Mouse (Mus musculus) kidney, embryonic 16.5 days (tissue): ENCODE results near the gene Gm17087. TPM values are rescaled to one million over a fixed set of nuclear protein-coding genes. Genes with fewer than 3 reads are reported as not detected.

Source experiments
- ATAC-seq: fragments of 200-750 bp; cut with Nextera tagmentation; 2 replicates; pipeline ENCODE4 v1.8.0; 2017; ENCODE audit warnings: moderate TSS enrichment; ENCODE audit not compliant: low FRiP score, low TSS enrichment
- H3K27ac ChIP-seq: fragments of 300-500 bp; sonication (generic); 2 replicates; pipeline ENCODE4 v1.5.1; 2014; ENCODE audit warnings: low read length
- H3K27me3 ChIP-seq: fragments of 300-500 bp; sonication (generic); 2 replicates; pipeline ENCODE4 v1.6.1; 2014; ENCODE audit warnings: low read length, control low read depth, mixed read lengths; ENCODE audit not compliant: insufficient read depth
- H3K36me3 ChIP-seq: fragments of 300-500 bp; sonication (generic); 2 replicates; pipeline ENCODE4 v1.6.1; 2014; ENCODE audit warnings: low read length, control low read depth, mixed read lengths; ENCODE audit not compliant: insufficient read depth
- H3K4me1 ChIP-seq: fragments of 300-500 bp; sonication (generic); 2 replicates; pipeline ENCODE4 v1.6.1; 2014; ENCODE audit warnings: low read length, control low read depth, mixed read lengths; ENCODE audit not compliant: insufficient read depth
- H3K4me2 ChIP-seq: fragments of 300-500 bp; sonication (generic); replicated peaks from 2 replicates; pipeline ENCODE4 v1.6.1; 2014; ENCODE audit warnings: low read depth, low read length
- H3K4me3 ChIP-seq: fragments of 300-500 bp; sonication (generic); 2 replicates; pipeline ENCODE4 v1.5.1; 2014; ENCODE audit warnings: mild to moderate bottlenecking, low read length
- H3K9ac ChIP-seq: fragments of 300-500 bp; sonication (generic); replicated peaks from 2 replicates; pipeline ENCODE4 v1.6.1; 2014; ENCODE audit warnings: low read length
- H3K9me3 ChIP-seq: fragments of 300-500 bp; sonication (generic); 2 replicates; pipeline ENCODE4 v1.6.1; 2016; ENCODE audit warnings: low read length, control low read depth
- WGBS: fragments of 180-500 bp; shearing (Covaris S2); extraction: QIAGEN DNeasy Blood & Tissue Kit; methylation state at CpG from one replicate; pipeline ENCODE4 v1.1.7; 2014; 5-methylcytosine and 5-hydroxymethylcytosine counted together
- polyA plus RNA-seq: library from polyadenylated mRNA; unstranded; fragments of >200 nt; fragmentation: Nextera tagmentation; extraction: Ambion mirVana; gene quantifications from 2 replicates; pipeline ENCODE4 v1.2.1, GENCODE M21; 2015

Gm17087 gene
- polyA plus RNA-seq, 1 experiment from 2014 or later: not detected

GRCm38 (mm10) chr17:8551641-8552040 lies 15.1 kb downstream of the Gm17087 start:
- H3K4me3 ChIP-seq: no peak overlapping the region
- no peak overlapping the region for H3K27ac ChIP-seq
- 68% methylated on average over 3 of the region's 3 CpGs for WGBS
- H3K27me3 ChIP-seq: no peaks in the 10 kb centered on the region
- H3K4me1 ChIP-seq: no peaks in the 10 kb centered on the region
- no peaks in the 10 kb centered on the region for H3K9me3 ChIP-seq
- ATAC-seq: no peak
- no peak overlapping the region for H3K9ac ChIP-seq
- no peak overlapping the region for H3K4me2 ChIP-seq
- no peaks in the 10 kb centered on the region for H3K36me3 ChIP-seq

GRCm38 (mm10) chr17:8548733-8549132 lies 18.0 kb downstream of the Gm17087 start:
- Histone ChIP-seq H3K9me3 (no peaks in the 10 kb centered on the region), H3K4me1 (no peaks in the 10 kb centered on the region), H3K9ac (no peak overlapping the region), H3K27ac (no peak overlapping the region), H3K4me2 (no peak overlapping the region), H3K27me3 (no peaks in the 10 kb centered on the region), H3K36me3 (no peaks in the 10 kb centered on the region), H3K4me3 (no peak overlapping the region)
- 89% methylated on average over 4 of the region's 4 CpGs for WGBS
- no peak for ATAC-seq

GRCm38 (mm10) chr17:8546366-8546765 lies 20.4 kb downstream of the Gm17087 start:
- no peak overlapping the region for H3K27ac ChIP-seq
- no peaks in the 10 kb centered on the region for H3K27me3 ChIP-seq
- 69% methylated on average over 9 of the region's 9 CpGs for WGBS
- no peak overlapping the region for H3K4me2 ChIP-seq
- no peak overlapping the region for H3K9ac ChIP-seq
- H3K9me3 ChIP-seq: no peaks in the 10 kb centered on the region
- no peaks in the 10 kb centered on the region for H3K36me3 ChIP-seq
- no peak for ATAC-seq
- no peak overlapping the region for H3K4me3 ChIP-seq
- H3K4me1 ChIP-seq: no peaks in the 10 kb centered on the region

GRCm38 (mm10) chr17:8541974-8542538 lies 24.7 kb downstream of the Gm17087 start:
- Histone ChIP-seq H3K4me1 (no peaks in the 10 kb centered on the region), H3K36me3 (no peaks in the 10 kb centered on the region), H3K9me3 (no peaks in the 10 kb centered on the region), H3K27me3 (no peaks in the 10 kb centered on the region), H3K4me2 (no peak overlapping the region), H3K4me3 (no peak overlapping the region), H3K27ac (no peak overlapping the region), H3K9ac (no peak overlapping the region)
- 75% methylated on average over 14 of the region's 14 CpGs for WGBS
- ATAC-seq: no peak

GRCm38 (mm10) chr17:8538102-8538501 lies 28.6 kb downstream of the Gm17087 start:
- 79% methylated on average over 3 of the region's 3 CpGs for WGBS
- Histone ChIP-seq H3K4me2 (no peak overlapping the region), H3K27ac (no peak overlapping the region), H3K36me3 (no peaks in the 10 kb centered on the region), H3K9ac (no peak overlapping the region), H3K27me3 (no peaks in the 10 kb centered on the region), H3K4me3 (no peak overlapping the region), H3K9me3 (no peaks in the 10 kb centered on the region), H3K4me1 (no peaks in the 10 kb centered on the region)
- no peak for ATAC-seq

GRCm38 (mm10) chr17:8536522-8536921 lies 30.2 kb downstream of the Gm17087 start:
- H3K4me3 ChIP-seq: no peak overlapping the region
- no peak overlapping the region for H3K27ac ChIP-seq
- no peak overlapping the region for H3K4me2 ChIP-seq
- no peaks in the 10 kb centered on the region for H3K4me1 ChIP-seq
- no peak overlapping the region for H3K9ac ChIP-seq
- 73% methylated on average over 6 of the region's 6 CpGs for WGBS
- no peaks in the 10 kb centered on the region for H3K9me3 ChIP-seq
- H3K36me3 ChIP-seq: no peaks in the 10 kb centered on the region
- ATAC-seq: no peak
- H3K27me3 ChIP-seq: no peaks in the 10 kb centered on the region

GRCm38 (mm10) chr17:8533828-8534227 lies 32.9 kb downstream of the Gm17087 start:
- WGBS: 61% methylated on average over 3 of the region's 3 CpGs
- Histone ChIP-seq H3K9me3 (no peaks in the 10 kb centered on the region), H3K4me1 (no peaks in the 10 kb centered on the region), H3K4me3 (no peak overlapping the region), H3K4me2 (no peak overlapping the region), H3K27ac (no peak overlapping the region), H3K27me3 (no peaks in the 10 kb centered on the region), H3K9ac (no peak overlapping the region), H3K36me3 (no peaks in the 10 kb centered on the region)
- no peak for ATAC-seq

GRCm38 (mm10) chr17:8532609-8533008 lies 34.1 kb downstream of the Gm17087 start:
- Histone ChIP-seq H3K9me3 (no peaks in the 10 kb centered on the region), H3K27me3 (peaks cover 5% of the 10 kb centered on the region; the same call in 1 of the 2 replicates), H3K36me3 (no peaks in the 10 kb centered on the region), H3K4me2 (no peak overlapping the region), H3K4me3 (no peak overlapping the region), H3K27ac (no peak overlapping the region), H3K9ac (no peak overlapping the region), H3K4me1 (no peaks in the 10 kb centered on the region)
- 71% methylated on average over 4 of the region's 4 CpGs for WGBS
- ATAC-seq: no peak

- 76% methylated on average over 3 of the region's 3 CpGs for WGBS
- Histone ChIP-seq H3K27me3 (peaks cover 33% of the 10 kb centered on the region), H3K27ac (no peak overlapping the region), H3K4me1 (peaks cover 20% of the 10 kb centered on the region), H3K9me3 (no peaks in the 10 kb centered on the region), H3K36me3 (no peaks in the 10 kb centered on the region), H3K9ac (no peak overlapping the region), H3K4me2 (no peak overlapping the region), H3K4me3 (no peak overlapping the region)
- ATAC-seq: no peak
Observed at GRCm38 (mm10) chr17:8528641-8529040, 38.1 kb downstream of the Gm17087 start.

GRCm38 (mm10) chr17:8526815-8527261 lies 39.9 kb downstream of the Gm17087 start:
- peaks cover 34% of the 10 kb centered on the region for H3K27me3 ChIP-seq
- ATAC-seq: no peak
- no peaks in the 10 kb centered on the region for H3K9me3 ChIP-seq
- WGBS: 18% methylated on average over 7 of the region's 9 CpGs
- no peak overlapping the region for H3K4me3 ChIP-seq
- H3K4me1 ChIP-seq: peaks cover 21% of the 10 kb centered on the region
- no peak overlapping the region for H3K9ac ChIP-seq
- no peaks in the 10 kb centered on the region for H3K36me3 ChIP-seq
- H3K27ac ChIP-seq: no peak overlapping the region
- no peak overlapping the region for H3K4me2 ChIP-seq
